Mouse (Mus musculus) lung, embryonic 15.5 days (tissue): Measurements from ENCODE around the gene Mbnl2. TPM values are rescaled to one million over a fixed set of nuclear protein-coding genes. Genes with fewer than 3 reads are reported as not detected.

Source experiments
- ATAC-seq: fragments of 200-750 bp; cut with Nextera tagmentation; 2 replicates; pipeline ENCODE4 v1.8.0; 2017; ENCODE audit warnings: moderate number of reproducible peaks, borderline replicate concordance; ENCODE audit not compliant: low FRiP score, low TSS enrichment; ENCODE audit errors: extremely low read depth
- H3K27ac ChIP-seq: fragments of 300-500 bp; sonication (generic); 2 replicates; pipeline ENCODE4 v1.5.1; 2015; ENCODE audit warnings: moderate library complexity, mild to moderate bottlenecking, inconsistent platforms
- H3K27me3 ChIP-seq: fragments of 300-500 bp; sonication (generic); 2 replicates; pipeline ENCODE4 v1.6.1; 2015; ENCODE audit warnings: inconsistent platforms
- H3K36me3 ChIP-seq: fragments of 300-500 bp; sonication (generic); 2 replicates; pipeline ENCODE4 v1.6.1; 2015; ENCODE audit warnings: inconsistent platforms
- H3K4me1 ChIP-seq: fragments of 300-500 bp; sonication (generic); 2 replicates; pipeline ENCODE4 v1.6.1; 2015; ENCODE audit warnings: inconsistent platforms
- H3K4me2 ChIP-seq: fragments of 300-500 bp; sonication (generic); 2 replicates; pipeline ENCODE4 v1.6.1; 2015; ENCODE audit warnings: inconsistent platforms, mild to moderate bottlenecking, moderate library complexity
- H3K4me3 ChIP-seq: fragments of 300-500 bp; sonication (generic); 2 replicates; pipeline ENCODE4 v1.5.1; 2015; ENCODE audit warnings: mild to moderate bottlenecking, inconsistent platforms
- H3K9ac ChIP-seq: fragments of 300-500 bp; sonication (generic); 2 replicates; pipeline ENCODE4 v1.6.1; 2015; ENCODE audit warnings: inconsistent platforms
- H3K9me3 ChIP-seq: fragments of 300-500 bp; sonication (generic); 2 replicates; pipeline ENCODE4 v1.6.1; 2016; ENCODE audit warnings: inconsistent platforms
- WGBS: fragments of 180-500 bp; shearing (Covaris S2); methylation state at CpG from one replicate; pipeline ENCODE4 v1.1.7; 2015; 5-methylcytosine and 5-hydroxymethylcytosine counted together
- polyA plus RNA-seq: library from polyadenylated mRNA; unstranded; fragments of >200 nt; fragmentation: Nextera tagmentation; extraction: Ambion mirVana; gene quantifications from 2 replicates; pipeline ENCODE4 v1.2.1, GENCODE M21; 2015

The Mbnl2 gene
- polyA plus RNA-seq, result 130 and 141 TPM in 2 replicates

DNA sequence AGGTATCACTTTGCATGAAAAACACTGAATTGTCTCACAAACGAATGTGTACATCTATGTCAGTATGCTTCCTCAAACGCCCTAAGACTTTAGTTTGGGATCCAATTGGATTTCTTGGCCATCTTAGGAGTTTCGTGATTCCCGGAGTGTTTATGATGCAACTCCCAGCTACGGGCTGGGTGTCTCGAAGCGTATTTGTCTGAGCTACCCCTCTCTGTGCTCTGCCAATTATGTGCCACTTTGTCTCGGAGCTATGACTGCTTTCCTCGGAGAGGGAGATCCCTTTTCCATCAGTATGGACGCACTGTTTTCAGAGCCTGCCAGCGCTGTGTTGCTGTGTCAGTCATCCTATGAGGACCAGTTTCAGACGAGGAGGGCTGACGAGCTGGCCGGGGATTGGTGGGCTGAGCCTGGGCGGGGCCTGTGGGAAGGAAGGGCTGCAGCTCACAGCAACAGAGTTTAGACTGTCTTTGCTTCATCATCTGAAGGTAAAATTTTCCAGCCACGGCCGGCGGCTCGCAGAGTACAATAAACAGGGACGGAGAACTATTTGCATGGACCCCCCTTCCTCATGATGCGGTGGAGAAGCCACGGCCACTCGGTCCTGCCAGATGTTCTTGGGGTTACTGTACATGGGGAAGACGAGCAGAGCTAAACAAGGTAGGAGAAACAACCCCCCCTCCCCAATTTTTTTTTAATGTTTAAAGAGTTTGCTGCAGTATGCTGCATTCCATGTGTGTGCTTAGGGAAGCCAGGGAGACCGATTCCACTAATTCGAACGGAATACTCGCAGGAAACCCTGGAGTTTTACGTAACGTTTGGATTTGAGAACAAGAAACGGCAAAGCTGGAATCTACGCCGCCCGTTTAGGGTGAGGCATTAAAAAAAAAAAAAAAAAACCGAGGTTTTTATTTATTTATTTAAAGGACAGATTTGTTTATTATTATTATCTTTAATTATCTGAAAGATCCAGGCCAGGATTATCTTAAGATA, at the start of gene Mbnl2:
Gene Mbnl2, plus strand, starts transcription at position 424 of the 993 bp plus-strand sequence.
- H3K27me3 ChIP-seq, result no peaks in the 10 kb centered on the region
- peak; percentile 98 for ATAC-seq
- H3K9ac ChIP-seq, result peak within 1 kb of the TSS; percentile 66
- peak within 1 kb of the TSS; percentile 75 for H3K4me3 ChIP-seq
- H3K9me3 ChIP-seq, result no peaks in the 10 kb centered on the region
- H3K4me2 ChIP-seq, result peak within 1 kb of the TSS; percentile 85
- H3K36me3 ChIP-seq, result no peaks in the 10 kb centered on the region
- under 1% methylated on average over 35 of the region's 35 CpGs for WGBS
- peak within 1 kb of the TSS; percentile 97 for H3K27ac ChIP-seq
- peaks cover 40% of the 10 kb centered on the region for H3K4me1 ChIP-seq

DNA sequence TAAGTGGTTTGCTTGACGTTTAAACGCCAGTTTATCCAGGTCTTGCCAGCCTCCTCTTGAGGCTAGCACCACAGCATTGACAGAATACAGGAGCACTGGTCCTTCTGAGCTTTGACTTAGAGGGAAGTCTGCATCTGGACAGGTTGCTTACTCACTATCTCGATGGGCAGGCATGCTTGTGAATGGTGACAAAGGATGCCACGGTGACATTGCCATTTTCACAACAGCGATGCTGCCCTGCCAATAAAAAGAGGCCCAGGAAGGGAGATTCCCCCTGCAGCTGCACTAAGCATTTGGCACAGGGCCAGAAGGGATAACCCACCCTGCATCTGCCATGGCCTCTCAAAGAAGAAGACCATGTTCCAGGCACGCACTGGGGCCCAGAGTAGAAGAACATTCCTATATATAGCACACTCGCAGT, 43.4 kb upstream of the Mbnl2 start:
- no peak overlapping the region for H3K4me3 ChIP-seq
- 37% methylated on average over 7 of the region's 7 CpGs for WGBS
- H3K36me3 ChIP-seq, result no peaks in the 10 kb centered on the region
- H3K27me3 ChIP-seq, result no peaks in the 10 kb centered on the region
- H3K4me1 ChIP-seq, result 0 out of 2 replicates have a peak, but pooled peaks cover 9% of the 10 kb centered on the region
- no peak overlapping the region for H3K27ac ChIP-seq
- H3K9ac ChIP-seq, result no peak overlapping the region
- no peak overlapping the region for H3K4me2 ChIP-seq
- no peak for ATAC-seq
- H3K9me3 ChIP-seq, result no peaks in the 10 kb centered on the region

GRCm38 (mm10) chr14:120235610-120236009, 39.9 kb upstream of the Mbnl2 start:
- H3K27me3 ChIP-seq, result no peaks in the 10 kb centered on the region
- H3K4me2 ChIP-seq, result no peak overlapping the region
- no peak for ATAC-seq
- H3K4me1 ChIP-seq, result 0 out of 2 replicates have a peak, but pooled peaks cover 9% of the 10 kb centered on the region
- no peaks in the 10 kb centered on the region for H3K9me3 ChIP-seq
- H3K36me3 ChIP-seq, result no peaks in the 10 kb centered on the region
- H3K4me3 ChIP-seq, result no peak overlapping the region
- H3K9ac ChIP-seq, result no peak overlapping the region
- H3K27ac ChIP-seq, result no peak overlapping the region
- 41% methylated on average over 7 of the region's 7 CpGs for WGBS

DNA sequence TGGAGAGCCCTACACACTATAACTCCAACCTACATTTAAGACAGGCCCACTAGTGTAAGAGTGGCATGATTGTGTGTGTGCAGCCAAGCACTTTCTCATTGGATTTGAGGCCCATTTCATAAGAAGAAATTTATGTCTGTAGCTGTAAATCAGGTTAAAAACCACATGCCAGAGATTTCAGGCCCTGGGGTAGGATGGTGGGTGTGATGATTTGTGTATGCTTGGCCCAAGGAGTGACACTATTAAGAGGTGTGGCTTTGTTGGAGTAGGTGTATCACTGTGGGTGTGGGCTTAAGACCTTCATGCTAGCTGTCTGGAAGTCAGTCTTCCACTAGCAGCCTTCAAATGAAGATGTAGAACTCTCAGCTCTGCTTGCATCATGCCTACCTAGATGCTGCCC, 37.0 kb upstream of the Mbnl2 start:
- no peaks in the 10 kb centered on the region for H3K36me3 ChIP-seq
- ATAC-seq, result no peak
- no peak overlapping the region for H3K27ac ChIP-seq
- no peaks in the 10 kb centered on the region for H3K27me3 ChIP-seq
- H3K4me3 ChIP-seq, result no peak overlapping the region
- no peaks in the 10 kb centered on the region for H3K9me3 ChIP-seq
- 0 out of 2 replicates have a peak, but pooled peaks cover 9% of the 10 kb centered on the region for H3K4me1 ChIP-seq
- no peak overlapping the region for H3K9ac ChIP-seq
- no peak overlapping the region for H3K4me2 ChIP-seq

DNA sequence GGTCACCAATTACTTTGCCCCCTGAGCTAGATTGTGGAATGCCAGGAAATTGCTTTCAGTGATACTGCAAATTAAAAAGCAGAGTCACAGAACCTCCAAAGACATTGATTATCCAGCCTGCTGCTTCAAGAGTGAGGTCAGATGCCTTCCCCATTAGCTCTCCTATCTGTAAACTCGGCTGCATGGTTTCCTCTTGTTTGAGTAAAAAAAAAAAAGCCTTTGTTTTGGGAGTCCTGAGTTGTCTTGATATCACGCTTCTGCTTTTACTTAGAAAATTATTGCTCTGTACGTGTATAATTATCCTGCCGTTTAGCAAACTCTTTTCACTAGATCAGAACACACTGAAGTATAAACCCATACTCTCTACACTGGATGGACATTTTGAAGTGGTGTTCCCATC, 35.3 kb upstream of the Mbnl2 start:
- H3K9me3 ChIP-seq, result no peaks in the 10 kb centered on the region
- WGBS, result 42% methylated on average over 4 of the region's 4 CpGs
- no peak for ATAC-seq

GRCm38 (mm10) chr14:120242711-120243110, 32.8 kb upstream of the Mbnl2 start:
- H3K27me3 ChIP-seq, result no peaks in the 10 kb centered on the region
- no peaks in the 10 kb centered on the region for H3K9me3 ChIP-seq
- H3K36me3 ChIP-seq, result no peaks in the 10 kb centered on the region
- H3K4me2 ChIP-seq, result no peak overlapping the region
- peak overlapping the region; percentile 24; the same call in 1 of the 2 replicates for H3K27ac ChIP-seq
- WGBS, result 41% methylated on average over 5 of the region's 5 CpGs
- no peak overlapping the region for H3K4me3 ChIP-seq
- H3K9ac ChIP-seq, result no peak overlapping the region
- no peaks in the 10 kb centered on the region for H3K4me1 ChIP-seq
- ATAC-seq, result peak; percentile 39; the same call in 1 of the 2 replicates

More for the DNA sequence above, 35.3 kb upstream of the Mbnl2 start:
- H3K4me1 ChIP-seq, result 0 out of 2 replicates have a peak, but pooled peaks cover 8% of the 10 kb centered on the region
- no peak overlapping the region for H3K9ac ChIP-seq
- H3K27me3 ChIP-seq, result no peaks in the 10 kb centered on the region
- no peak overlapping the region for H3K4me2 ChIP-seq
- no peak overlapping the region for H3K27ac ChIP-seq
- no peak overlapping the region for H3K4me3 ChIP-seq
- H3K36me3 ChIP-seq, result no peaks in the 10 kb centered on the region

GRCm38 (mm10) chr14:120245081-120245705, 30.3 kb upstream of the Mbnl2 start:
- no peaks in the 10 kb centered on the region for H3K9me3 ChIP-seq
- no peak overlapping the region for H3K4me2 ChIP-seq
- H3K27me3 ChIP-seq, result no peaks in the 10 kb centered on the region
- no peak overlapping the region for H3K4me3 ChIP-seq
- WGBS, result 52% methylated on average over 8 of the region's 8 CpGs
- H3K4me1 ChIP-seq, result no peaks in the 10 kb centered on the region
- H3K36me3 ChIP-seq, result no peaks in the 10 kb centered on the region
- no peak for ATAC-seq
- no peak overlapping the region for H3K27ac ChIP-seq
- H3K9ac ChIP-seq, result no peak overlapping the region

GRCm38 (mm10) chr14:120253331-120253730, 22.1 kb upstream of the Mbnl2 start:
- H3K9me3 ChIP-seq, result no peaks in the 10 kb centered on the region
- peaks cover 5% of the 10 kb centered on the region for H3K4me1 ChIP-seq
- H3K36me3 ChIP-seq, result no peaks in the 10 kb centered on the region
- no peak overlapping the region for H3K4me3 ChIP-seq
- no peak overlapping the region for H3K9ac ChIP-seq
- no peak overlapping the region for H3K4me2 ChIP-seq
- 77% methylated on average over 7 of the region's 7 CpGs for WGBS
- no peaks in the 10 kb centered on the region for H3K27me3 ChIP-seq
- ATAC-seq, result no peak
- H3K27ac ChIP-seq, result no peak overlapping the region

- no peak overlapping the region for H3K4me3 ChIP-seq
- no peak overlapping the region for H3K27ac ChIP-seq
- H3K9me3 ChIP-seq, result no peaks in the 10 kb centered on the region
- peaks cover 5% of the 10 kb centered on the region for H3K4me1 ChIP-seq
- no peaks in the 10 kb centered on the region for H3K27me3 ChIP-seq
- no peak overlapping the region for H3K4me2 ChIP-seq
- WGBS, result 88% methylated on average over 2 of the region's 2 CpGs
- H3K9ac ChIP-seq, result no peak overlapping the region
- no peaks in the 10 kb centered on the region for H3K36me3 ChIP-seq
- ATAC-seq, result no peak
Measured at GRCm38 (mm10) chr14:120256146-120256545, 19.3 kb upstream of the Mbnl2 start.

DNA sequence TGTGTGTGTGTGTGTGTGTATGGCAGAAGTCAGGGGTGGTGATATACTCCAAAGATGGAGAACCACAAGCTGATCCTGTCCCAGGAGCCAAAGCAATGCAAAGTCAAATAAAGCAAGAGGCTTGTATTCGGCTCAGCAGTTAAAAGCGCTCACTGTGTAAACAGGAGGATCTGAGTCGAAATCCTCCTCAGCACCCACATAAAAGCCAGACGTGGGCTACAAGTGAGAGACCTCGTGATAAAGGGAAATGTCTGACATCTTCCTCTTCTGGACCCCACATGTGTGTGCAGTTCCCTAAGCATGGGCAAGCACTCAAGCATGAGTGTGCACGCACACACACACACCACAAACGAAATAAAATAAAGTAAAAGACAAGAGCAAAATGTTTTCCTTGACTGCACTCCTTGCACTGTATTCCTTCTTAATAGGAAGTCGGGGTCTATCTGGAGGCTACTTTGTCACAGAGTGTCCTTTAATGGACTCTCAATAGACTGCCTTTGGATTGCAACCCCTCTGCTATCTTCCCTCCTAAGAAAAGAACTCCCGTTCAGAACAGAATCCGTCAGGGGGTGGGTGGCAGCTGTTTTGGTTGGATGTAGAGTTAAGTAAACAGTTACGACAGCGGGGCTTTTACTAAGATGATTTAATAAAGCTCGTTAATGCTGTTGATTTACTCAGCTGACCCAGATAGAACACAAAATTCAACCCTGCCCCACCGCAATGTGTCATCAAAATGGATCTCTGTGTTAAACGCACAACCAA, 18.7 kb upstream of the Mbnl2 start:
- Histone ChIP-seq H3K4me3 (no peak overlapping the region), H3K4me2 (no peak overlapping the region), H3K9me3 (no peaks in the 10 kb centered on the region), H3K36me3 (no peaks in the 10 kb centered on the region), H3K27ac (no peak overlapping the region), H3K4me1 (peaks cover 5% of the 10 kb centered on the region), H3K27me3 (no peaks in the 10 kb centered on the region), H3K9ac (no peak overlapping the region)
- 24% methylated on average over 15 of the region's 15 CpGs for WGBS
- peak; percentile 31; the same call in 1 of the 2 replicates for ATAC-seq

DNA sequence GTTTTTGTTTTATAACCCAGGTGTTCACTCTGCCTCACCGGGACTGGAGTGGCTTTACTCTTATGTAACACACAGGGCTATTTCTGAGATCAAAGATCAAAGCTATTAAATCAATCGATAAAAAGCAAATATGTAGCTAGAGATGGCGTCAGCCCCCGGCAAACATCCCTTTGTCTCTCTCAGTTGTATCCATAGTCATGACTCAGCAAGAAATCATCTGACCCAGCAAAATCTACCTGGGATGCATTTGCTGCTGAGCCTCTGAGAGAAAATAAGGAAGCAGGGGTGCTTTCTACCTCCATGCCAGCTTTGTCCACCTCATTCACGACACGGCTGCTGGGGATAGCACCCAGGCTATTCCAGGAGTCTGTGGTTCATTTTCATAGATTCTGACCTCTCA, 18.0 kb upstream of the Mbnl2 start:
- no peak for ATAC-seq
- WGBS, result 48% methylated on average over 6 of the region's 6 CpGs
- H3K36me3 ChIP-seq, result no peaks in the 10 kb centered on the region
- no peaks in the 10 kb centered on the region for H3K27me3 ChIP-seq
- H3K4me2 ChIP-seq, result no peak overlapping the region
- H3K9me3 ChIP-seq, result no peaks in the 10 kb centered on the region
- H3K4me1 ChIP-seq, result peaks cover 5% of the 10 kb centered on the region
- no peak overlapping the region for H3K4me3 ChIP-seq
- no peak overlapping the region for H3K27ac ChIP-seq
- no peak overlapping the region for H3K9ac ChIP-seq
